ENCODE assay signal across 8 mouse cellular contexts in genomic region chr1:191224302-191224980, GRCm38 (mm10). TPM values are rescaled to one million over a fixed set of nuclear protein-coding genes. Genes with fewer than 3 reads are reported as not detected.
A peak's percentile ranks its signal among the peaks of the same experiment; 100 is the strongest.
DNase-seq lines count a peak whose midpoint lies in the region; ATAC-seq lines count a peak whose summit lies in the region.

No protein-coding gene starts in this region.

- H3K9ac ChIP-seq in hindbrain, embryonic 13.5 days, result peak overlapping the region; percentile 87

- H3K27ac ChIP-seq in hindbrain, embryonic 13.5 days, result peak overlapping the region; percentile 52

- no peaks in the 10 kb centered on the region for H3K9me3 ChIP-seq in hindbrain, embryonic 13.5 days

- WGBS in hindbrain, embryonic 13.5 days, result 2% methylated on average over 57 of the region's 57 CpGs

- peak overlapping the region; percentile 80 for H3K4me3 ChIP-seq in hindbrain, embryonic 13.5 days

- H3K36me3 ChIP-seq in hindbrain, embryonic 13.5 days, result no peaks in the 10 kb centered on the region

- peak; percentile 88 for ATAC-seq in hindbrain, embryonic 13.5 days (ENCODE audit: low FRiP score)

- peak overlapping the region; percentile 94 for H3K4me2 ChIP-seq in hindbrain, embryonic 13.5 days

- H3K27me3 ChIP-seq in hindbrain, embryonic 13.5 days, result no peaks in the 10 kb centered on the region

- peaks cover 21% of the 10 kb centered on the region for H3K4me1 ChIP-seq in hindbrain, embryonic 13.5 days (replicated peaks)

- peak; percentile 88 for DNase-seq in Muller cell, postnatal 12 days (ENCODE audit: inconsistent ontology term)
- DNase-seq in cerebellum, adult 9-11 months, result peak; percentile 94
- peak; percentile 88 to 92 for DNase-seq in frontal cortex, postnatal 10 days (ENCODE audit: low spot score in 2 of 2)
- DNase-seq in layer of hippocampus, postnatal 25 days (ENCODE audit: extremely low spot score in 1 of 2, low spot score in 1 of 2), result peak; percentile 87
- peak; percentile 94 for DNase-seq in lung, postnatal 25 days (ENCODE audit: low spot score)
- peak; percentile 96 for DNase-seq in retina, embryonic 14.5 days (ENCODE audit: low spot score)
- DNase-seq in thymus, postnatal 4 days, result peak; percentile 97

RNA-seq across cellular contexts. Expression of gene Atf3, which starts 6.6 kb away (rescaled TPM):
- polyA plus RNA-seq in hindbrain, embryonic 13.5 days (2015; fragmentation: Nextera tagmentation; extraction: Ambion mirVana), result 1.2 and 1.5 TPM in 2 replicates
- 1 to 10 TPM; 1.1 to 2.1 TPM for total RNA-seq in layer of hippocampus, postnatal 25 days (2021)

RNA-seq across cellular contexts. Expression of gene Fam71a, which starts 59.8 kb away (rescaled TPM):
- not detected in 2 replicates for polyA plus RNA-seq in hindbrain, embryonic 13.5 days (2015; fragmentation: Nextera tagmentation; extraction: Ambion mirVana)
- total RNA-seq in layer of hippocampus, postnatal 25 days (2021), result not detected

Comparison
In these comparisons a context has a peak if more than half of its experiments do, and no peak if none do; other contexts are left out.
1. Peak in every context shown above with its lines: DNase-seq, ATAC-seq, H3K4me3 ChIP-seq and H3K27ac ChIP-seq.